Comparison of ENCODE assay signal across 8 mouse cellular contexts in the genomic region with DNA sequence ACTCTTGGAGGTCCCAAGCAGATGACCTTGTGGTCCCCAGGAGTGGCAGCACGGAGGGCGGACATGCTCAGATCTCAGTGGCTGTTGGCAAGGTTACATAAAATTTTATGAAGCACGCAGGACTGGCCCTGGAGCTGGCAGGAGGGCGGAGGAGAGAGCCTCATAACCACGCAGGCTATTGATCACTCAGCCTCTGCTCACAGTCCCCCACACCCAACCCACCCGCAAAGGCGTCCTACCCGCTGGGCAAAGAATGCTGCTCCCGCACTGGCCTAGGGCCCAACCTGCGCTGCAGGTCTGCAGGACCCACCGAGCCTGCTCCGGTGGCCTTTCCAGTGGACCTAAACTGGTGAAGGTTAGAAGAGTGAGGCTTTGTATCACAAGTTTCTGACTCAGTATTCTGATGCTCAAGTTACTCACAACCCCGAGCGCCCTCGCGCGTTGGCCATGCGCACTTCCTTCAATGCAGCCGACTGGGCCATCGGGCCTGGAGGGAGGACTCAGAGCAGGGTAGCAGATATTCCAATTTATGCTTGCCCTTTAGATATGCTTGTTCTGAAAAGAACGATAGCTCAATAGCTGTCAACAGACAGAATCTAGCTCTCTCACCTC. TPM values are rescaled to one million over a fixed set of nuclear protein-coding genes. Genes with fewer than 3 reads are reported as not detected.
DNase-seq lines count a peak whose midpoint lies in the region; ATAC-seq and TF ChIP-seq lines count a peak whose summit lies in the region.

No protein-coding gene starts in this region.

- H3K4me1 ChIP-seq in MEL (ENCODE audit: control insufficient read depth in 1 of 2, insufficient read depth in 2 of 2, low read length in 2 of 2) = 0 out of 4 replicates have a peak, but pooled peaks cover 0 to 5% of the 10 kb centered on the region in 2 experiments
- no peaks in the 10 kb centered on the region for H3K4me1 ChIP-seq in embryonic fibroblast, embryonic 13.5 days (ENCODE audit: control insufficient read depth, insufficient read depth, low read length)

- H3K27ac ChIP-seq in MEL (ENCODE audit: control insufficient read depth, low read depth, low read length) = no peak overlapping the region
- H3K27ac ChIP-seq in embryonic fibroblast, embryonic 13.5 days (ENCODE audit: insufficient read depth, low read length) = no peak overlapping the region

- TF ChIP-seq EP300 in MEL (IDR thresholded peaks at IDR 0.05; ENCODE audit: low read depth in 1 of 2, low read length in 2 of 2) = no peak

- no peaks in the 10 kb centered on the region for H3K36me3 ChIP-seq in MEL (ENCODE audit: control insufficient read depth in 1 of 2, insufficient read depth in 2 of 2, low read length in 2 of 2)

- peak; percentile 74 to 80 for ATAC-seq in hematopoietic stem cell, adult 5-6 weeks (replicated peaks in 1 of 2; ENCODE audit: insufficient read depth in 1 of 2, low FRiP score in 2 of 2, low TSS enrichment in 1 of 2, low read depth in 1 of 2, poor library complexity in 2 of 2, severe bottlenecking in 2 of 2)
- no peak for ATAC-seq in erythroblast, adult 5-6 weeks (replicated peaks; ENCODE audit: low FRiP score, poor library complexity, severe bottlenecking)

- peak; percentile 26 to 82 (median 77); a peak in 4 of 6 replicates for TF ChIP-seq CTCF in MEL (IDR thresholded peaks at IDR 0.05 in 2 of 3, conservative IDR thresholded peaks at IDR 0.05 in 1 of 3; ENCODE audit: control insufficient read depth in 1 of 3, insufficient read depth in 1 of 3, low read depth in 2 of 3, low read length in 3 of 3, poor library complexity in 1 of 3, severe bottlenecking in 1 of 3)
- peak; percentile 77; the same call in 1 of the 2 replicates for TF ChIP-seq CTCF in embryonic fibroblast, embryonic 13.5 days (IDR thresholded peaks at IDR 0.05; ENCODE audit: borderline replicate concordance, insufficient read depth, low read length)

- TF ChIP-seq RAD21 in MEL (IDR thresholded peaks at IDR 0.05; ENCODE audit: low read depth, low read length) = peak; percentile 76

- H3K4me3 ChIP-seq in MEL (ENCODE audit: control insufficient read depth in 1 of 2, insufficient read depth in 1 of 2, low read depth in 2 of 2, low read length in 2 of 2) = no peak overlapping the region
- H3K4me3 ChIP-seq in embryonic fibroblast, embryonic 13.5 days (ENCODE audit: insufficient read depth, low read length) = no peak overlapping the region

- no peaks in the 10 kb centered on the region for H3K79me2 ChIP-seq in MEL (ENCODE audit: control insufficient read depth, insufficient read depth, low read length, poor library complexity)

- DNase-seq in MEL (ENCODE audit: low read depth, low spot score) = peak; percentile 75
- peak; percentile 84 to 86 for DNase-seq in adrenal gland, postnatal 36 days
- DNase-seq in layer of hippocampus, postnatal 14 days (ENCODE audit: low spot score in 2 of 2) = peak; percentile 29 to 51
- DNase-seq in lung, postnatal 14 days = peak; percentile 66
- DNase-seq in right cerebral cortex, postnatal 25 days = peak; percentile 30

- H3K27me3 ChIP-seq in MEL (ENCODE audit: control insufficient read depth in 1 of 2, insufficient read depth in 2 of 2, low read length in 2 of 2) = no peaks in the 10 kb centered on the region

- TF ChIP-seq POLR2A in MEL (IDR thresholded peaks at IDR 0.05; ENCODE audit: control insufficient read depth in 1 of 2, insufficient read depth in 1 of 2, low read depth in 1 of 2, low read length in 2 of 2, poor library complexity in 1 of 2) = no peak
- no peak for TF ChIP-seq POLR2A in embryonic fibroblast, embryonic 13.5 days (IDR thresholded peaks at IDR 0.05; ENCODE audit: low read depth, low read length)

- H3K9ac ChIP-seq in MEL (ENCODE audit: control insufficient read depth, low read depth, low read length, poor library complexity, severe bottlenecking) = no peak overlapping the region

- H3K9me3 ChIP-seq in MEL (replicated peaks; ENCODE audit: insufficient read depth, low read length) = no peaks in the 10 kb centered on the region

TF ChIP-seq in MEL, 35 proteins besides CTCF, POLR2A, EP300 and RAD21:
- TF ChIP-seq HCFC1 (IDR thresholded peaks at IDR 0.05; ENCODE audit: low read depth, low read length) (no peak), MYC (IDR thresholded peaks at IDR 0.05; ENCODE audit: low read depth, low read length) (no peak), SMC3 (IDR thresholded peaks at IDR 0.05; ENCODE audit: low read depth, low read length) (peak; percentile 82), ZC3H11A (IDR thresholded peaks at IDR 0.05; ENCODE audit: low read depth, low read length) (peak; percentile 73)
TF ChIP-seq in MEL: peak in this region for 2.

RNA-seq across cellular contexts. Expression of a gene that starts 58.0 kb away (rescaled TPM):
- 0.03 and 0.04 TPM in 2 replicates for total RNA-seq in MEL (2012; rRNA removed)
- polyA plus RNA-seq in MEL (2012; ENCODE audit: insufficient read depth in 1 of 2, insufficient read length in 2 of 2, low read depth in 1 of 2, low replicate concordance in 2 of 2, missing spikeins in 1 of 2) = under 1 TPM in 1 of 2 experiments, not detected in 1; 0.01 TPM
- under 1 TPM; 0.66 to 0.69 TPM for total RNA-seq in adrenal gland, postnatal 36 days (2021)
- 1.3 and 2.7 TPM in 2 replicates for polyA plus RNA-seq in embryonic fibroblast, embryonic 13.5 days (2011; ENCODE audit: insufficient read length, low read depth, missing spikeins)
- 0.13 and 0.55 TPM in 2 replicates for total RNA-seq in hematopoietic stem cell, adult 5-6 weeks (2017)
- 10 to 100 TPM; 43.4 to 44.2 TPM for total RNA-seq in layer of hippocampus, postnatal 14 days (2021)
- total RNA-seq in erythroblast, adult 5-6 weeks (2015; ENCODE audit: low replicate concordance) = not detected in 2 replicates
- not detected in 2 replicates for total RNA-seq in erythroblast, adult 5-6 weeks (2017; ENCODE audit: low replicate concordance)

Comparison
In these comparisons a context has a peak if more than half of its experiments do, and no peak if none do; other contexts are left out.
1. DNase-seq: peak in every context shown above with its lines; median percentile 85 in adrenal gland, postnatal 36 days; 75 in MEL; 66 in lung, postnatal 14 days; 40 in layer of hippocampus, postnatal 14 days; 30 in right cerebral cortex, postnatal 25 days.
2. RNA of a gene that starts 58.0 kb away (total RNA-seq): 43.4 to 44.2 TPM in layer of hippocampus, postnatal 14 days; 0.66 to 0.69 TPM in adrenal gland, postnatal 36 days, 0.13 to 0.55 TPM in hematopoietic stem cell, adult 5-6 weeks, 0.03 to 0.04 TPM in MEL and not detected in erythroblast, adult 5-6 weeks; every median in the first group is over 10 times any median in the second.